Mouse (Mus musculus) CH12.LX (cell line): ENCODE measurements around the gene Acsl6. TPM values are rescaled to one million over a fixed set of nuclear protein-coding genes. Genes with fewer than 3 reads are reported as not detected.

Experiments used
- DNase-seq: peaks from one replicate; pipeline ENCODE4 v3.0.0-alpha.2; 2013; ENCODE audit errors: extremely low read depth
- H3K27ac ChIP-seq: 2 replicates; pipeline ENCODE4 v1.5.1; 2012; ENCODE audit warnings: low read depth, mild to moderate bottlenecking, control low read depth, moderate library complexity; ENCODE audit not compliant: insufficient read depth
- H3K27me3 ChIP-seq: replicated peaks from 2 replicates; pipeline ENCODE3; 2012; ENCODE audit warnings: inconsistent platforms
- H3K36me3 ChIP-seq, 2 experiments: replicated peaks in 1 of 2; 2 replicates each; pipeline versions ENCODE3 to v1.6.1; 2012; ENCODE audit warnings: inconsistent platforms in 1 of 2, low read length in 1 of 2, mild to moderate bottlenecking in 1 of 2, mixed read lengths in 1 of 2, moderate library complexity in 1 of 2; ENCODE audit not compliant: control insufficient read depth in 1 of 2, insufficient read depth in 1 of 2
- H3K4me1 ChIP-seq, 2 experiments: 2 replicates each; pipeline ENCODE4 v1.6.1; 2012; ENCODE audit warnings: inconsistent platforms in 1 of 2, moderate library complexity in 1 of 2; ENCODE audit not compliant: insufficient read depth in 2 of 2, control insufficient read depth in 1 of 2
- H3K4me2 ChIP-seq: 2 replicates; pipeline ENCODE4 v1.6.1; 2012; ENCODE audit warnings: low read depth, mild to moderate bottlenecking, control low read depth; ENCODE audit not compliant: poor library complexity, insufficient read depth, severe bottlenecking
- H3K4me3 ChIP-seq, 3 experiments: fragments of 150-350 bp in 1 of 3; sonication (generic) in 1 of 3; replicated peaks in 1 of 3; 2 replicates each; pipeline versions ENCODE3 to v1.5.1; 2011 to 2012; ENCODE audit warnings: low read depth in 2 of 3, low read length in 2 of 3, mild to moderate bottlenecking in 2 of 3, moderate library complexity in 2 of 3, control low read depth in 1 of 3, improper control_type of control experiment in 1 of 3, inconsistent platforms in 1 of 3, mixed read lengths in 1 of 3; ENCODE audit not compliant: poor library complexity in 1 of 3
- H3K79me2 ChIP-seq: replicated peaks from 2 replicates; pipeline ENCODE4 v1.6.1; 2012; ENCODE audit warnings: mild to moderate bottlenecking, moderate library complexity; ENCODE audit not compliant: control insufficient read depth, poor library complexity, insufficient read depth, severe bottlenecking; ENCODE audit errors: extremely low read depth
- H3K9ac ChIP-seq: 2 replicates; pipeline ENCODE4 v1.6.1; 2012; ENCODE audit warnings: low read depth, mild to moderate bottlenecking, control low read depth, moderate library complexity; ENCODE audit not compliant: insufficient read depth
- H3K9me3 ChIP-seq: replicated peaks from 2 replicates; pipeline ENCODE3; 2012; ENCODE audit warnings: low read length, inconsistent platforms, mixed read lengths
- CHD2 ChIP-seq: IDR thresholded peaks from 2 replicates; pipeline ENCODE4 v1.6.1; 2011; ENCODE audit warnings: low read length, improper control_type of control experiment
- E2F4 ChIP-seq: IDR thresholded peaks from 2 replicates; pipeline ENCODE4 v1.6.1; 2011; ENCODE audit warnings: low read depth, low read length, improper control_type of control experiment; ENCODE audit not compliant: insufficient replicate concordance
- ELF1 ChIP-seq: IDR thresholded peaks from 2 replicates; pipeline ENCODE4 v1.6.1; 2014; ENCODE audit warnings: low read depth, mild to moderate bottlenecking, inconsistent platforms, low read length, improper control_type of control experiment
- EP300 ChIP-seq: IDR thresholded peaks from 2 replicates; pipeline ENCODE4 v1.6.1; 2011; ENCODE audit warnings: low read length, improper control_type of control experiment
- ETS1 ChIP-seq: conservative IDR thresholded peaks from 2 replicates; pipeline ENCODE4 v1.6.1; 2012; ENCODE audit warnings: low read depth, mild to moderate bottlenecking, inconsistent platforms, low read length, improper control_type of control experiment, moderate library complexity
- GABPA ChIP-seq: IDR thresholded peaks from 2 replicates; pipeline ENCODE4 v1.6.1; 2012; ENCODE audit warnings: low read depth, low read length, improper control_type of control experiment, inconsistent platforms; ENCODE audit not compliant: insufficient replicate concordance
- HCFC1 ChIP-seq: IDR thresholded peaks from 2 replicates; pipeline ENCODE4 v1.6.1; 2012; ENCODE audit warnings: low read depth, mild to moderate bottlenecking, inconsistent platforms, low read length, improper control_type of control experiment
- IRF4 ChIP-seq: IDR thresholded peaks from 2 replicates; pipeline ENCODE4 v1.6.1; 2014; ENCODE audit warnings: low read depth, mild to moderate bottlenecking, inconsistent platforms, low read length, improper control_type of control experiment
- JUN ChIP-seq: IDR thresholded peaks from 2 replicates; pipeline ENCODE4 v1.6.1; 2011; ENCODE audit warnings: low read depth, mild to moderate bottlenecking, low read length, improper control_type of control experiment, moderate library complexity; ENCODE audit not compliant: insufficient read depth
- JUND ChIP-seq: conservative IDR thresholded peaks from 2 replicates; pipeline ENCODE4 v1.6.1; 2011; ENCODE audit warnings: low read depth, low read length, improper control_type of control experiment
- MAFK ChIP-seq: IDR thresholded peaks from 2 replicates; pipeline ENCODE4 v1.6.1; 2011; ENCODE audit warnings: low read length, improper control_type of control experiment; ENCODE audit not compliant: insufficient replicate concordance
- MAX ChIP-seq: IDR thresholded peaks from 2 replicates; pipeline ENCODE4 v1.6.1; 2011; ENCODE audit warnings: low read length, improper control_type of control experiment
- MAZ ChIP-seq: IDR thresholded peaks from 2 replicates; pipeline ENCODE4 v1.6.1; 2012; ENCODE audit warnings: low read depth, mild to moderate bottlenecking, inconsistent platforms, low read length, improper control_type of control experiment, moderate library complexity
- NELFE ChIP-seq: IDR thresholded peaks from 2 replicates; pipeline ENCODE4 v1.6.1; 2011; ENCODE audit warnings: low read depth, low read length, improper control_type of control experiment
- RCOR1 ChIP-seq: conservative IDR thresholded peaks from 2 replicates; pipeline ENCODE4 v1.6.1; 2012; ENCODE audit warnings: low read depth, mild to moderate bottlenecking, inconsistent platforms, low read length, improper control_type of control experiment
- SIN3A ChIP-seq: IDR thresholded peaks from 2 replicates; pipeline ENCODE4 v1.6.1; 2012; ENCODE audit warnings: low read length, improper control_type of control experiment, inconsistent platforms
- TBP ChIP-seq: conservative IDR thresholded peaks from 2 replicates; pipeline ENCODE4 v1.6.1; 2011; ENCODE audit warnings: low read depth, low read length, improper control_type of control experiment
- TCF12 ChIP-seq: IDR thresholded peaks from 2 replicates; pipeline ENCODE4 v1.6.1; 2014; ENCODE audit warnings: low read depth, mild to moderate bottlenecking, inconsistent platforms, low read length, improper control_type of control experiment
- UBTF ChIP-seq: IDR thresholded peaks from 2 replicates; pipeline ENCODE4 v1.6.1; 2012; ENCODE audit warnings: low read depth, mild to moderate bottlenecking, inconsistent platforms, low read length, improper control_type of control experiment, moderate library complexity
- USF1 ChIP-seq: IDR thresholded peaks from 2 replicates; pipeline ENCODE4 v1.6.1; 2014; ENCODE audit warnings: low read depth, mild to moderate bottlenecking, inconsistent platforms, low read length, improper control_type of control experiment
- USF2 ChIP-seq: conservative IDR thresholded peaks from 2 replicates; pipeline ENCODE4 v1.6.1; 2011; ENCODE audit warnings: low read depth, low read length, improper control_type of control experiment
- ZC3H11A ChIP-seq: IDR thresholded peaks from 2 replicates; pipeline ENCODE4 v1.6.1; 2012; ENCODE audit warnings: low read depth, mild to moderate bottlenecking, inconsistent platforms, low read length, improper control_type of control experiment
- ZKSCAN1 ChIP-seq: IDR thresholded peaks from 2 replicates; pipeline ENCODE4 v1.6.1; 2012; ENCODE audit warnings: low read depth, inconsistent platforms, low read length, improper control_type of control experiment, borderline replicate concordance
- dilution Hi-C: fragments of 300-500 bp; cut with MboI; formaldehyde crosslinking; loops from 2 replicates; pipeline ENCODE4 v1.14.3; 2020; ENCODE audit warnings: low sequenced_read_pairs; ENCODE audit not compliant: extremely low pct_unique_long_range_greater_than_20kb, extremely low pct_ligation_motif_present
- in situ Hi-C: fragments of 300-500 bp; cut with MboI; formaldehyde crosslinking; loops from 3 replicates; pipeline ENCODE4 v1.14.3; 2019; ENCODE audit warnings: low sequenced_read_pairs, low pct_ligation_motif_present, low pct_unique_long_range_greater_than_20kb, mixed read lengths
- polyA plus RNA-seq: library from polyadenylated mRNA; unstranded; fragments of >175 nt; gene quantifications from 2 replicates; pipeline ENCODE4 v1.2.1, GENCODE M21; 2012; ENCODE audit warnings: low read depth; ENCODE audit not compliant: insufficient read length
- total RNA-seq, 2 experiments: library from RNA; depleted of rRNA; stranded (reverse); fragments of 300-350 nt in 1 of 2; fragments of >200 nt in 1 of 2; gene quantifications; 2 replicates each; pipeline ENCODE4 v1.2.3; 2012 to 2014

Gene Acsl6
- total and polyA plus RNA-seq, 3 experiments: 74.1 to 222 (median 96.9) TPM

GRCm38 (mm10) chr11:54271437-54271949 is 32.1 kb upstream of the Acsl6 start (continued):
- TF ChIP-seq MAFK: no peak
- TF ChIP-seq ELF1: no peak
- no peak for TF ChIP-seq TBP
- no peak for TF ChIP-seq USF1
- no peak for TF ChIP-seq USF2
- no peak for TF ChIP-seq ZC3H11A
- no peak for TF ChIP-seq JUND
- TF ChIP-seq JUN: no peak
- TF ChIP-seq RCOR1: no peak
- TF ChIP-seq ZKSCAN1: no peak
- TF ChIP-seq MAX: peak; percentile 59; the same call in 1 of the 2 replicates
- no peak for TF ChIP-seq E2F4
- no peak for TF ChIP-seq UBTF
- TF ChIP-seq MAZ: no peak
- TF ChIP-seq NELFE: no peak
- TF ChIP-seq IRF4: no peak

- H3K79me2 ChIP-seq: no peaks in the 10 kb centered on the region
- TF ChIP-seq GABPA (no peak), TBP (0 out of 2 replicates have a peak, but pooled peaks have one; percentile 24), UBTF (no peak), JUN (peak; percentile 51; the same call in 1 of the 2 replicates), CHD2 (0 out of 2 replicates have a peak, but pooled peaks have one; percentile 24), USF2 (no peak), SIN3A (0 out of 2 replicates have a peak, but pooled peaks have one; percentile 6), EP300 (peak; percentile 60), IRF4 (peak; percentile 60), HCFC1 (no peak; the same call in 1 of the 2 replicates), ETS1 (peak; percentile 61; the same call in 1 of the 2 replicates), TCF12 (0 out of 2 replicates have a peak, but pooled peaks have one; percentile 56), ELF1 (no peak)
- no peak overlapping the region for H3K9ac ChIP-seq
- dilution Hi-C loops (no loop called here), in situ Hi-C loops (no loop called here)
- H3K4me3 ChIP-seq: peak overlapping the region in 1 of 3 experiments; percentile 20
- H3K9me3 ChIP-seq: peaks cover 4% of the 10 kb centered on the region
- H3K4me1 ChIP-seq: peaks cover 23 to 52% of the 10 kb centered on the region in 2 experiments
- peak; percentile 60 for DNase-seq
- no peaks in the 10 kb centered on the region for H3K36me3 ChIP-seq
- H3K4me2 ChIP-seq: peak overlapping the region; percentile 1
- peak overlapping the region; percentile 50 for H3K27ac ChIP-seq
- no peaks in the 10 kb centered on the region for H3K27me3 ChIP-seq
These were observed 15.7 kb upstream of the Acsl6 start for GRCm38 (mm10) chr11:54287821-54288453.
